Mouse (Mus musculus) cortical plate, adult 2 months (tissue): ENCODE results near the gene Hes3. TPM values are rescaled to one million over a fixed set of nuclear protein-coding genes. Genes with fewer than 3 reads are reported as not detected.

ENCODE experiments used
- H3K27ac ChIP-seq: fragments of 200-500 bp; 2 replicates; pipeline ENCODE4 v1.5.1; 2012; ENCODE audit warnings: low read length, control low read depth, inconsistent platforms; ENCODE audit not compliant: insufficient read depth
- H3K4me1 ChIP-seq: fragments of 200-500 bp; 2 replicates; pipeline ENCODE4 v1.6.1; 2011; ENCODE audit warnings: low read length; ENCODE audit not compliant: control insufficient read depth, insufficient read depth
- H3K4me3 ChIP-seq: fragments of 200-500 bp; 2 replicates; pipeline ENCODE4 v1.5.1; 2011; ENCODE audit warnings: mild to moderate bottlenecking, low read length, control low read depth; ENCODE audit not compliant: insufficient read depth
- CTCF ChIP-seq: fragments of 200-500 bp; IDR thresholded peaks from 2 replicates; pipeline ENCODE4 v1.5.1; 2011; ENCODE audit warnings: mild to moderate bottlenecking, control low read depth, low read length; ENCODE audit not compliant: insufficient read depth; ENCODE audit errors: extremely low read depth
- POLR2A ChIP-seq: fragments of 200-500 bp; IDR thresholded peaks from 2 replicates; pipeline ENCODE4 v1.6.1; 2011; ENCODE audit warnings: mild to moderate bottlenecking, low read length, control low read depth; ENCODE audit not compliant: insufficient read depth; ENCODE audit errors: extremely low read depth
- polyA plus RNA-seq: library from polyadenylated mRNA; depleted of rRNA; stranded (reverse); fragments of >200 nt; gene quantifications from 2 replicates; pipeline ENCODE4 v1.2.3, GENCODE M21; 2012

Hes3 gene
- polyA plus RNA-seq, 1 experiment = 1.2 TPM

DNA sequence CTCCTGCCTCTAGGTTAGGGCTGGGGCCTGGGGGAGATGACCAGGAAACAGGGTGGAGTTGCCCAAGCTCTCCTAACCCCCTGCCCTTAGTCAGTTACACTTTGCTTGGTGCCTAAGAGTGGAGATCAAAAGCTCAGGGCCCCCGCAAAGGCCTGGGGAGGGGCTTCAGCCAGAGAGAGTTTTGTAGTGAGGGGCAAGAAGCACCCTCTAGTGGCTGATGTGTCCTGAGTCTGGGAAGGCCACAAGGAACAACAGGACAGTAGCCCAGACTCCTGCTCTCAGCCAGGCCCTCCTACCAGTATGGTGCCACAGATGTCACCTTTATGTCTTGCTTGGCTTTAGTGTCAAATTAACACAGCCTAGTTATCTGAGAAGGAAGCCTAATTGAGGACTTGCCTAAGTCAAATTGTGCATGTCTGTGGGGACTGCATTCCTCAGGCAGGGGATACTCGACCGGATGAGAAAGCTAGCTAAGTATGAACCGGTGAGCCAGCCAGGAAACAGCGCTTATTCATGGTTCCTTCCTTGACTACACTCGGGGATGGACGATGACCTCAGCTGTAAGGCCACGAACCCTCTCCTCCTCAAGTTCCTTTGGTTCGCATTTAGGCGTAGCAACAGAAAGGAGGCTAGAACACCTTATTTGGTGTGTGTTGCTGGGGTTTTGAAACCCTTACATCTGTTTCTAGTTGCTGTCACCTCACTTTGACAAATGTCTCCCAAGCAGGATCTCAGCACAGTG lies 2.9 kb upstream of the Hes3 start:
- TF ChIP-seq POLR2A = no peak
- TF ChIP-seq CTCF = no peak
- Histone ChIP-seq H3K27ac (no peak overlapping the region), H3K4me3 (no peak overlapping the region), H3K4me1 (peaks cover 5% of the 10 kb centered on the region)

DNA sequence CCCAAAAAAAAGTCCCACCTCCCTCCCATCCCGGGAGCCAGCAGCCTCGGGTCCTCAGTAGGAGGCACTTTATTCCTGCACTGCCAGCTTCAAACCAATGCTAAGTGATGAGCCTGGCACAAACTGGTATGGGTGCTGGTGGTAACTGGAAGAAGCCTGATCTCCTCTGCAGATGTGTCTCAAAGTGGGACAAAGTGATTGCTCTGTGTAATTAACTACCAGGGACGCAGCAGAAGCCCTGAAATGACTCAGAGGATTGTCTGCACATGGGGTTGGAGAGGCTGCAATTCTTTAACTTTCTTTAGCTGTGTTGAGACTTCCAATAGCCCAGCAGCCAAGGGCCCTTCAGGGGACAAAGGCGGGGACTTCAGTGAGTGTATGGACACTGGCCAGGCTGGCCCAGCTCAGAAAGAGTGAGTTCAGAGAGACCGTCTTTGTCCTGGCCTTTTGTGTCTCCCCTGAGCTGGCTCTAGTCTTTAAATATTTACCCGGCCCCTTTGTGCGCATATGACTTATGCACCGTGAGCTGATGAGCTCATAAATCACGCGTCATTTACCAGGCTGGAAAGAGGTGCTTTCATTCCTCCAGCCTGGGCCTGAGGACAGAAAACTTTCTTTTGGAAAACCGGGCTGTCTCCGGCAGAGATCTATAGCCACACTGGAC lies 772 bp upstream of the Hes3 start:
- Histone ChIP-seq H3K4me1 (no peaks in the 10 kb centered on the region), H3K4me3 (no peak overlapping the region), H3K27ac (no peak overlapping the region)
- TF ChIP-seq CTCF (no peak), POLR2A (no peak)

- H3K4me1 ChIP-seq = no peaks in the 10 kb centered on the region
- TF ChIP-seq POLR2A = no peak
- TF ChIP-seq CTCF = no peak
- no peak overlapping the region for H3K4me3 ChIP-seq
- H3K27ac ChIP-seq = no peak overlapping the region
Measured at GRCm38 (mm10) chr4:152290991-152291390, 471 bp downstream of the Hes3 start.

DNA sequence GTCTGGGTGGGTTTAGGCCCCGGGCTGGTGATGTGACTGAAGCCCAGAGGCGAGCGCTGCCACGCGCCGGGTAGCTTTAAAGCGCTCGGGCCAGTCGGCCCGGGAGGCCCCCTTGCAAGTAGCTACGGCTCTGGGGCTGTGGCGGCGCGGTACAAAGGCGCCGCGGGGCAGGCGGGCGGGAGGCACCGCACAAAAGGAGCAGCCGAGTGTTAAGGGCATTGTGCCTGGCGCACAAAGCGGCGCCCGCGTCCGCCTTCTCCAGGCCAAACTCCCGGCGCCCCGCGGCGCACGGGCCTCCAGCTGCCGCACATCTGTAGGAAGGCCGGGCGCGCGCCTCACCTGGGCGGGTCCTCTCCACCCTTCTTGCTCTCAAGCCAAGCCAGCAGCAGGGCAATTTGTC lies 1.1 kb downstream of the Hes3 start:
- no peak for TF ChIP-seq CTCF
- TF ChIP-seq POLR2A = no peak
- Histone ChIP-seq H3K4me3 (no peak overlapping the region), H3K4me1 (no peaks in the 10 kb centered on the region), H3K27ac (no peak overlapping the region)

- TF ChIP-seq POLR2A (no peak), CTCF (no peak)
- Histone ChIP-seq H3K27ac (no peak overlapping the region), H3K4me1 (no peaks in the 10 kb centered on the region), H3K4me3 (no peak overlapping the region)
Measured at GRCm38 (mm10) chr4:152288398-152288945, 3.0 kb downstream of the Hes3 start.

- TF ChIP-seq CTCF (no peak), POLR2A (no peak)
- H3K4me1 ChIP-seq = no peaks in the 10 kb centered on the region
- no peak overlapping the region for H3K27ac ChIP-seq
- H3K4me3 ChIP-seq = no peak overlapping the region
Measured at GRCm38 (mm10) chr4:152287317-152288120, 3.9 kb downstream of the Hes3 start.

- no peak for TF ChIP-seq CTCF
- TF ChIP-seq POLR2A = no peak
- no peaks in the 10 kb centered on the region for H3K4me1 ChIP-seq
- no peak overlapping the region for H3K27ac ChIP-seq
- peak overlapping the region; percentile 39; the same call in 1 of the 2 replicates for H3K4me3 ChIP-seq
Measured at GRCm38 (mm10) chr4:152286887-152287286, 4.6 kb downstream of the Hes3 start.

- Histone ChIP-seq H3K27ac (no peak overlapping the region), H3K4me1 (no peaks in the 10 kb centered on the region), H3K4me3 (peak overlapping the region; percentile 39)
- peak; percentile 79 for TF ChIP-seq POLR2A
- TF ChIP-seq CTCF = no peak
Measured at GRCm38 (mm10) chr4:152286183-152286582, 5.3 kb downstream of the Hes3 start.

DNA sequence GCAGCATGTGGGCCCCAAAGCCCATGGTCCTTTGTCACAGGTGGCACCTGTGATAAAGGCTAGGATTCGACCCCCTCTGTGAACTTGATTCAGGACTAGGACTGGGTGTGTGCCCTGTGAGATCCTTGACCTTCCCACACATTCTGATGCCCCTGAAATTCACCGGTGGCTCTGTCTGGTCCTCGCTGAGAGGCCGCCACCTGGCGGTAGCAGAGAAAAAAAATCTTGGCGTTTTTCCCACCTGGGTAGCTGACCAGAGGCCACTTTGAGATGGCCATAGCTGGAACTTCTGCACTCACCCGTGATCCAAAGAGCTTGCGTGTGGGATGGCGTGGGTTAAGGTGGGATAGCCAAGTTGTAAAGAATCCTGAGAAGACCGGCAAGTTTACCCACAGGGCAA lies 6.0 kb downstream of the Hes3 start:
- TF ChIP-seq CTCF (peak; percentile 59), POLR2A (no peak)
- H3K4me3 ChIP-seq = no peak overlapping the region
- no peaks in the 10 kb centered on the region for H3K4me1 ChIP-seq
- no peak overlapping the region for H3K27ac ChIP-seq
